In genomic region chr19:47549584-47549983, GRCm38 (mm10) we compare ENCODE assay signal across 28 mouse cellular contexts. TPM values are rescaled to one million over a fixed set of nuclear protein-coding genes. Genes with fewer than 3 reads are reported as not detected.
DNase-seq lines count a peak whose midpoint lies in the region; ATAC-seq lines count a peak whose summit lies in the region.
"Had no signal": no experiment of that assay in that cellular context is flagged by ENCODE, and none has a peak within 500 bp of the region (broad histone marks: within the 10 kb centered on the region; RNA-seq: fewer than 3 reads in every experiment).

No protein-coding gene starts in this region.

- no peak overlapping the region for H3K4me3 ChIP-seq in kidney, embryonic 14.5 days (ENCODE audit: low read length)
- no peak overlapping the region for H3K4me3 ChIP-seq in kidney, embryonic 16.5 days (ENCODE audit: low read length)
- H3K4me3 ChIP-seq in neural tube, embryonic 13.5 days: no peak overlapping the region
- no peak overlapping the region for H3K4me3 ChIP-seq in neural tube, embryonic 15.5 days (replicated peaks)
- H3K4me3 ChIP-seq: embryonic facial prominence, embryonic 13.5 days; embryonic facial prominence, embryonic 15.5 days; erythroblast, embryonic 14.5 days; forebrain, embryonic 10.5 days; forebrain, embryonic 12.5 days had no signal

- 66% methylated on average over 4 of the region's 4 CpGs for WGBS in kidney, embryonic 14.5 days
- 66% methylated on average over 4 of the region's 4 CpGs for WGBS in kidney, embryonic 16.5 days
- WGBS in neural tube, embryonic 13.5 days: 56% methylated on average over 4 of the region's 4 CpGs
- WGBS in neural tube, embryonic 15.5 days: 55% methylated on average over 4 of the region's 4 CpGs

- H3K4me2 ChIP-seq in kidney, embryonic 14.5 days (replicated peaks; ENCODE audit: low read depth, low read length): no peak overlapping the region
- H3K4me2 ChIP-seq in kidney, embryonic 16.5 days (replicated peaks; ENCODE audit: low read depth, low read length): no peak overlapping the region
- no peak overlapping the region for H3K4me2 ChIP-seq in neural tube, embryonic 13.5 days
- H3K4me2 ChIP-seq in neural tube, embryonic 15.5 days: no peak overlapping the region
- H3K4me2 ChIP-seq: embryonic facial prominence, embryonic 13.5 days; embryonic facial prominence, embryonic 15.5 days; forebrain, embryonic 12.5 days had no signal

- H3K4me1 ChIP-seq in kidney, embryonic 14.5 days (ENCODE audit: control insufficient read depth, insufficient read depth, low read length): peaks cover 7% of the 10 kb centered on the region
- no peaks in the 10 kb centered on the region for H3K4me1 ChIP-seq in kidney, embryonic 16.5 days (ENCODE audit: insufficient read depth, low read length)
- H3K4me1 ChIP-seq in neural tube, embryonic 13.5 days (replicated peaks): peaks cover 12% of the 10 kb centered on the region
- H3K4me1 ChIP-seq in neural tube, embryonic 15.5 days: peaks cover 9% of the 10 kb centered on the region; the same call in 1 of the 2 replicates
- H3K4me1 ChIP-seq: embryonic facial prominence, embryonic 13.5 days; embryonic facial prominence, embryonic 15.5 days; forebrain, embryonic 12.5 days had no signal

- no peak overlapping the region for H3K9ac ChIP-seq in kidney, embryonic 14.5 days (ENCODE audit: low read depth, low read length)
- H3K9ac ChIP-seq in kidney, embryonic 16.5 days (replicated peaks; ENCODE audit: low read length): no peak overlapping the region
- no peak overlapping the region for H3K9ac ChIP-seq in neural tube, embryonic 13.5 days
- no peak overlapping the region for H3K9ac ChIP-seq in neural tube, embryonic 15.5 days (replicated peaks)
- H3K9ac ChIP-seq: embryonic facial prominence, embryonic 13.5 days; embryonic facial prominence, embryonic 15.5 days; forebrain, embryonic 12.5 days had no signal

- ATAC-seq in kidney, embryonic 14.5 days (ENCODE audit: low FRiP score, low TSS enrichment): no peak
- ATAC-seq in kidney, embryonic 16.5 days (ENCODE audit: low FRiP score, low TSS enrichment): peak; percentile 39; the same call in 1 of the 2 replicates
- ATAC-seq in neural tube, embryonic 13.5 days (ENCODE audit: low read depth): no peak
- ATAC-seq in neural tube, embryonic 15.5 days (ENCODE audit: low FRiP score): no peak
- ATAC-seq: activated CD4-positive, CD25-positive, alpha-beta regulatory T cell, adult 4 months; CD4-positive, CD25-positive, alpha-beta regulatory T cell, adult 4 months; forebrain, embryonic 14.5 days; Patski had no signal

- no peaks in the 10 kb centered on the region; the same call in 1 of the 2 replicates for H3K9me3 ChIP-seq in kidney, embryonic 14.5 days (ENCODE audit: control insufficient read depth, low read length)
- H3K9me3 ChIP-seq in kidney, embryonic 16.5 days (ENCODE audit: low read length): no peaks in the 10 kb centered on the region
- no peaks in the 10 kb centered on the region for H3K9me3 ChIP-seq in neural tube, embryonic 13.5 days
- H3K9me3 ChIP-seq in neural tube, embryonic 15.5 days (replicated peaks): no peaks in the 10 kb centered on the region
- H3K9me3 ChIP-seq: embryonic facial prominence, embryonic 13.5 days; embryonic facial prominence, embryonic 15.5 days; forebrain, embryonic 10.5 days; forebrain, embryonic 12.5 days had no signal

- H3K27ac ChIP-seq in kidney, embryonic 14.5 days (ENCODE audit: low read depth, low read length): 0 out of 2 replicates have a peak overlapping the region, but pooled peaks have one; percentile 37
- H3K27ac ChIP-seq in kidney, embryonic 16.5 days (ENCODE audit: low read length): no peak overlapping the region
- H3K27ac ChIP-seq in neural tube, embryonic 13.5 days (replicated peaks): 0 out of 2 replicates have a peak overlapping the region, but pooled peaks have one; percentile 29
- H3K27ac ChIP-seq in neural tube, embryonic 15.5 days (replicated peaks): no peak overlapping the region
- H3K27ac ChIP-seq: embryonic facial prominence, embryonic 13.5 days; embryonic facial prominence, embryonic 15.5 days; forebrain, embryonic 10.5 days; forebrain, embryonic 12.5 days had no signal

- no peaks in the 10 kb centered on the region for H3K36me3 ChIP-seq in kidney, embryonic 14.5 days (ENCODE audit: control insufficient read depth, insufficient read depth, low read length)
- no peaks in the 10 kb centered on the region for H3K36me3 ChIP-seq in kidney, embryonic 16.5 days (ENCODE audit: insufficient read depth, low read length)
- H3K36me3 ChIP-seq in neural tube, embryonic 13.5 days: no peaks in the 10 kb centered on the region
- no peaks in the 10 kb centered on the region for H3K36me3 ChIP-seq in neural tube, embryonic 15.5 days
- H3K36me3 ChIP-seq: embryonic facial prominence, embryonic 13.5 days; embryonic facial prominence, embryonic 15.5 days; forebrain, embryonic 10.5 days; forebrain, embryonic 12.5 days; G1E had no signal

- no peaks in the 10 kb centered on the region for H3K27me3 ChIP-seq in kidney, embryonic 14.5 days (ENCODE audit: control insufficient read depth, insufficient read depth, low read length)
- H3K27me3 ChIP-seq in kidney, embryonic 16.5 days (ENCODE audit: insufficient read depth, low read length): no peaks in the 10 kb centered on the region
- H3K27me3 ChIP-seq in neural tube, embryonic 13.5 days: no peaks in the 10 kb centered on the region
- H3K27me3 ChIP-seq in neural tube, embryonic 15.5 days (replicated peaks): no peaks in the 10 kb centered on the region
- H3K27me3 ChIP-seq: embryonic facial prominence, embryonic 13.5 days; embryonic facial prominence, embryonic 15.5 days; forebrain, embryonic 12.5 days; Patski had no signal

- peak; percentile 77 for DNase-seq in heart, adult 11 months
- no peak for DNase-seq in heart, adult 8-10 months (ENCODE audit: low spot score)
- no peak for DNase-seq in kidney, postnatal 25 days
- no peak for DNase-seq in kidney, adult 11 months
- DNase-seq: adrenal gland, adult 8-10 months; adrenal gland, postnatal 14 days; adrenal gland, postnatal 36 days; B cell, adult 2 months; cerebellum, adult 11-12 months; cerebellum, adult 2 months; cerebellum, adult 9-10 months; cerebellum, postnatal 14 days; cerebellum, postnatal 36 days; embryo, embryonic 11 days had no signal

RNA-seq across cellular contexts. Expression of gene Stn1, which starts 12.3 kb away (rescaled TPM):
- total RNA-seq in heart, adult 8-10 months (2022): 10 to 100 TPM; 19.3 to 22.2 (median 20.0) TPM
- polyA plus RNA-seq in kidney, embryonic 14.5 days (2014; fragmentation: Nextera tagmentation; extraction: Ambion mirVana): 54.7 and 55.0 TPM in 2 replicates
- polyA plus RNA-seq in kidney, embryonic 16.5 days (2015; fragmentation: Nextera tagmentation; extraction: Ambion mirVana): 54.8 and 58.9 TPM in 2 replicates
- 33.0 and 34.0 TPM in 2 replicates for polyA plus RNA-seq in neural tube, embryonic 13.5 days (2015; fragmentation: Nextera tagmentation; extraction: Ambion mirVana)
- polyA plus RNA-seq in neural tube, embryonic 15.5 days (2015; fragmentation: Nextera tagmentation; extraction: Ambion mirVana): 27.2 and 31.9 TPM in 2 replicates

RNA-seq across cellular contexts. Expression of gene Slk, which starts 29.9 kb away (rescaled TPM):
- 10 to 100 TPM; 77.7 to 95.0 (median 87.7) TPM for total RNA-seq in heart, adult 8-10 months (2022)
- 16.5 and 20.6 TPM in 2 replicates for polyA plus RNA-seq in kidney, embryonic 14.5 days (2014; fragmentation: Nextera tagmentation; extraction: Ambion mirVana)
- polyA plus RNA-seq in kidney, embryonic 16.5 days (2015; fragmentation: Nextera tagmentation; extraction: Ambion mirVana): 11.1 and 11.4 TPM in 2 replicates
- 6.9 and 8.7 TPM in 2 replicates for polyA plus RNA-seq in neural tube, embryonic 13.5 days (2015; fragmentation: Nextera tagmentation; extraction: Ambion mirVana)
- polyA plus RNA-seq in neural tube, embryonic 15.5 days (2015; fragmentation: Nextera tagmentation; extraction: Ambion mirVana): 5.5 and 7.3 TPM in 2 replicates

Comparison
In these comparisons a context has a peak if more than half of its experiments do, and no peak if none do; other contexts are left out.
1. H3K27ac ChIP-seq: peak in kidney, embryonic 14.5 days (single experiment) and neural tube, embryonic 13.5 days (single experiment); none in kidney, embryonic 16.5 days (single experiment) and neural tube, embryonic 15.5 days (single experiment).